Mouse (Mus musculus) lung, adult 2 months (tissue): ENCODE measurements around the gene Fkbp7. TPM values are rescaled to one million over a fixed set of nuclear protein-coding genes. Genes with fewer than 3 reads are reported as not detected.

Experiments used
- DNase-seq: peaks from one replicate; pipeline ENCODE4 v3.0.0; 2022
- H3K4me1 ChIP-seq: fragments of 200-500 bp; 2 replicates; pipeline ENCODE4 v1.6.1; 2011; ENCODE audit warnings: low read length; ENCODE audit not compliant: control insufficient read depth, insufficient read depth
- H3K4me3 ChIP-seq: fragments of 200-500 bp; replicated peaks from 2 replicates; pipeline ENCODE3; 2011; ENCODE audit warnings: low read depth, mild to moderate bottlenecking, control low read depth, low read length; ENCODE audit errors: extremely low read depth
- CTCF ChIP-seq: fragments of 200-500 bp; IDR thresholded peaks from 2 replicates; pipeline ENCODE4 v1.5.1; 2011; ENCODE audit warnings: mild to moderate bottlenecking, low read length, control low read depth; ENCODE audit not compliant: insufficient read depth
- POLR2A ChIP-seq: fragments of 200-500 bp; IDR thresholded peaks from 2 replicates; pipeline ENCODE4 v1.6.1; 2011; ENCODE audit warnings: low read depth, mild to moderate bottlenecking, control low read depth, low read length, borderline replicate concordance; ENCODE audit errors: extremely low read depth
- WGBS: fragments of 180-500 bp; shearing (Covaris S2); methylation state at CpG from one replicate; pipeline ENCODE4 v1.1.7; 2018; 5-methylcytosine and 5-hydroxymethylcytosine counted together
- polyA plus RNA-seq: library from polyadenylated mRNA; depleted of rRNA; stranded (reverse); fragments of >200 nt; gene quantifications from 2 replicates; pipeline ENCODE4 v1.2.3, GENCODE M21; 2012

Gene Fkbp7
- polyA plus RNA-seq, 1 experiment, result 8.4 TPM

GRCm38 (mm10) chr2:76688162-76688561 lies 15.2 kb upstream of the Fkbp7 start:
- TF ChIP-seq CTCF, result no peak
- H3K4me1 ChIP-seq, result peaks cover 3% of the 10 kb centered on the region; the same call in 1 of the 2 replicates
- no peak overlapping the region for H3K4me3 ChIP-seq
- 48% methylated on average over 7 of the region's 7 CpGs for WGBS
- DNase-seq, result no peak

- WGBS, result 66% methylated on average over 3 of the region's 3 CpGs
- Histone ChIP-seq H3K4me1 (peaks cover 3% of the 10 kb centered on the region; the same call in 1 of the 2 replicates), H3K4me3 (no peak overlapping the region)
- TF ChIP-seq POLR2A (no peak), CTCF (no peak)
- no peak for DNase-seq
Measured at GRCm38 (mm10) chr2:76687608-76688007, 14.7 kb upstream of the Fkbp7 start.

GRCm38 (mm10) chr2:76686986-76687385 lies 14.1 kb upstream of the Fkbp7 start:
- WGBS, result 93% methylated on average over 3 of the region's 3 CpGs
- no peak overlapping the region for H3K4me3 ChIP-seq
- no peak for DNase-seq
- no peak for TF ChIP-seq CTCF
- no peak for TF ChIP-seq POLR2A
- H3K4me1 ChIP-seq, result peaks cover 3% of the 10 kb centered on the region; the same call in 1 of the 2 replicates

- H3K4me3 ChIP-seq, result no peak overlapping the region
- TF ChIP-seq CTCF (no peak), POLR2A (no peak)
- H3K4me1 ChIP-seq, result peaks cover 2% of the 10 kb centered on the region; the same call in 1 of the 2 replicates
- WGBS, result 90% methylated on average over 8 of the region's 8 CpGs
- no peak for DNase-seq
Measured at GRCm38 (mm10) chr2:76682301-76682700, 9.4 kb upstream of the Fkbp7 start.

- no peak overlapping the region for H3K4me3 ChIP-seq
- TF ChIP-seq CTCF (no peak), POLR2A (no peak)
- no peak for DNase-seq
- 55% methylated on average over 13 of the region's 13 CpGs for WGBS
- peaks cover 13% of the 10 kb centered on the region; the same call in 1 of the 2 replicates for H3K4me1 ChIP-seq
Measured at GRCm38 (mm10) chr2:76676401-76677226, 3.7 kb upstream of the Fkbp7 start.

GRCm38 (mm10) chr2:76675949-76676348 lies 3.0 kb upstream of the Fkbp7 start:
- no peak for DNase-seq
- Histone ChIP-seq H3K4me1 (peaks cover 13% of the 10 kb centered on the region; the same call in 1 of the 2 replicates), H3K4me3 (no peak overlapping the region)
- TF ChIP-seq POLR2A (no peak), CTCF (no peak)
- 14% methylated on average over 4 of the region's 4 CpGs for WGBS

GRCm38 (mm10) chr2:76675451-76675850 lies 2.5 kb upstream of the Fkbp7 start:
- Histone ChIP-seq H3K4me3 (peak overlapping the region; percentile 69), H3K4me1 (peaks cover 13% of the 10 kb centered on the region; the same call in 1 of the 2 replicates)
- TF ChIP-seq POLR2A, result no peak
- no peak for TF ChIP-seq CTCF
- no peak for DNase-seq
- WGBS, result 0% methylated on average over 39 of the region's 44 CpGs

- peak within 1 kb of the TSS; percentile 69 for H3K4me3 ChIP-seq
- 4% methylated on average over 52 of the region's 52 CpGs for WGBS
- peak; percentile 81 for DNase-seq
- H3K4me1 ChIP-seq, result peaks cover 13% of the 10 kb centered on the region; the same call in 1 of the 2 replicates
- TF ChIP-seq CTCF, result no peak
- peak; percentile 60; the same call in 1 of the 2 replicates for TF ChIP-seq POLR2A
Measured at GRCm38 (mm10) chr2:76674725-76675427, 2.0 kb upstream of the Fkbp7 start, which contains the start of gene Plekha3. Gene Plekha3 (plus strand): TSS chr2:76675281.

- WGBS, result 45% methylated on average over 7 of the region's 7 CpGs
- TF ChIP-seq CTCF (0 out of 2 replicates have a peak, but pooled peaks have one; percentile 27), POLR2A (no peak)
- DNase-seq, result peak; percentile 20
- H3K4me3 ChIP-seq, result no peak overlapping the region
- H3K4me1 ChIP-seq, result peaks cover 11% of the 10 kb centered on the region; the same call in 1 of the 2 replicates
Measured at GRCm38 (mm10) chr2:76673472-76674081, 661 bp upstream of the Fkbp7 start.
